Mouse (Mus musculus): Measurements from ENCODE around the gene Tmbim4. TPM values are rescaled to one million over a fixed set of nuclear protein-coding genes. Genes with fewer than 3 reads are reported as not detected.
"Not testable (repeated sequence)": the region's sequence is repeated elsewhere in the genome, so short reads cannot be mapped to it uniquely, and the experiment has no call there.

Tmbim4 gene
- polyA plus RNA-seq, 1 experiment from 2014 or later, result 114 TPM

DNA sequence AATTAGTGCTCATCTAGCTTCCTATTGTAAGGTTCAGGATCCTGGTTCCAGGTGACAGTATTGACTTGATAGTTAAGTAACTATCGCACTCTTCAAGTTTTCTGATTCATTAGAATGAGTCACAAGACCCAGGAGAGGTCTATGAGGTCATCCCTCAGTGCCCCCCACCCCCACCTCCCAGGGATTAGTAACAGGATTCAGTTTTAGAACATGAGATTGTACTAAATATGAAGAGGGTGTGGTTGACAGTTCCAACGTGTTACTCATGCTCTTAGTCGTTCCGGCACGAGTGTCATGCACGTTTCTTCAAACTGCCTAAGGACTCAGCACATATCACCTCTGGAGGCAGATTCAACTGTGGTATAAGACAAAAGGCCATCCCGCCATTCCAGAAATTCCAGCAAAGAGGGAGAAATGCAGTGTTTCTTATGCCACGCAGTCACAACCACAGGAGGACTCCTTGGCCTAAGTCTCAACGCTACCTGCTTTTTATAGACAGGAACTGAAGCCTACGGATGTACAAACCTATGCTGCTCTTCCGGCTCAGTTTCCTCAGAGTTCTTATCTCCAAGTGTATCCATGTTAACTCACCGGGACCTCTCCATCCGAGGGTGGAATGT lies 3.3 kb downstream of the Tmbim4 start:
- H3K36me3 ChIP-seq (ENCODE audit: control insufficient read depth, insufficient read depth, low read length), result no peaks in the 10 kb centered on the region
- H3K27me3 ChIP-seq (ENCODE audit: control insufficient read depth, insufficient read depth, low read length), result peaks cover 12% of the 10 kb centered on the region
- H3K4me3 ChIP-seq (ENCODE audit: low read depth, low read length), result no peak overlapping the region
- no peaks in the 10 kb centered on the region for H3K4me1 ChIP-seq (ENCODE audit: control insufficient read depth, insufficient read depth, low read length)
- H3K4me2 ChIP-seq, result no peak overlapping the region
- H3K27ac ChIP-seq (ENCODE audit: low read depth, low read length), result no peak overlapping the region
- no peak overlapping the region for H3K9ac ChIP-seq (ENCODE audit: low read depth, low read length)
- 66% methylated on average over 13 of the region's 13 CpGs for WGBS (ENCODE audit: insufficient replicate concordance)
- ATAC-seq (replicated peaks; ENCODE audit: insufficient number of reproducible peaks, low FRiP score, low TSS enrichment), result no peak
- H3K9me3 ChIP-seq (replicated peaks; ENCODE audit: control insufficient read depth, low read length), result no peaks in the 10 kb centered on the region

DNA sequence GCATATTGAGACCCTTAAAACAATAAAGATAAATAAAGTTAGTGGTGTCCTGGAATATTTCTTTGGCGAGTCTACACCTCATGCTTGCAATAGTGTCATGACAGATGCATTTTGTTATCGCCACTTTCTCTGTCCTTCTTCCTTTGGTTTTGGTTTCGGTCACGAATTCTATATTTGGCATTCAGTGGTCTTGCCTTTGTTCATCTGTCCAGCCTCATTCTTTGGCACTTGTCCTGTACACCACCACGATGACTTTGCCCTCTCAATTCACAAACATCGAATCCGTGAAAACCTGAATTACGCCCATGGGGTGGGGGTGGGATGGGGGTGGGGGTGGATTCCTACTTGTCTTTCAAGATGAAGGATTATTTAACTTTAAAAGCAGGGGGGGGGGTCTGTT lies 6.6 kb downstream of the Tmbim4 start:
- 80% methylated on average over 8 of the region's 8 CpGs for WGBS (ENCODE audit: insufficient replicate concordance)
- no peak for ATAC-seq (replicated peaks; ENCODE audit: insufficient number of reproducible peaks, low FRiP score, low TSS enrichment)
- no peak overlapping the region for H3K27ac ChIP-seq (ENCODE audit: low read depth, low read length)
- no peak overlapping the region for H3K4me2 ChIP-seq
- H3K9ac ChIP-seq (ENCODE audit: low read depth, low read length), result no peak overlapping the region
- no peak overlapping the region for H3K4me3 ChIP-seq (ENCODE audit: low read depth, low read length)
- no peaks in the 10 kb centered on the region for H3K36me3 ChIP-seq (ENCODE audit: control insufficient read depth, insufficient read depth, low read length)
- H3K9me3 ChIP-seq (replicated peaks; ENCODE audit: control insufficient read depth, low read length), result no peaks in the 10 kb centered on the region
- no peaks in the 10 kb centered on the region for H3K4me1 ChIP-seq (ENCODE audit: control insufficient read depth, insufficient read depth, low read length)
- H3K27me3 ChIP-seq (ENCODE audit: control insufficient read depth, insufficient read depth, low read length), result 0 out of 2 replicates have a peak, but pooled peaks cover 4% of the 10 kb centered on the region

DNA sequence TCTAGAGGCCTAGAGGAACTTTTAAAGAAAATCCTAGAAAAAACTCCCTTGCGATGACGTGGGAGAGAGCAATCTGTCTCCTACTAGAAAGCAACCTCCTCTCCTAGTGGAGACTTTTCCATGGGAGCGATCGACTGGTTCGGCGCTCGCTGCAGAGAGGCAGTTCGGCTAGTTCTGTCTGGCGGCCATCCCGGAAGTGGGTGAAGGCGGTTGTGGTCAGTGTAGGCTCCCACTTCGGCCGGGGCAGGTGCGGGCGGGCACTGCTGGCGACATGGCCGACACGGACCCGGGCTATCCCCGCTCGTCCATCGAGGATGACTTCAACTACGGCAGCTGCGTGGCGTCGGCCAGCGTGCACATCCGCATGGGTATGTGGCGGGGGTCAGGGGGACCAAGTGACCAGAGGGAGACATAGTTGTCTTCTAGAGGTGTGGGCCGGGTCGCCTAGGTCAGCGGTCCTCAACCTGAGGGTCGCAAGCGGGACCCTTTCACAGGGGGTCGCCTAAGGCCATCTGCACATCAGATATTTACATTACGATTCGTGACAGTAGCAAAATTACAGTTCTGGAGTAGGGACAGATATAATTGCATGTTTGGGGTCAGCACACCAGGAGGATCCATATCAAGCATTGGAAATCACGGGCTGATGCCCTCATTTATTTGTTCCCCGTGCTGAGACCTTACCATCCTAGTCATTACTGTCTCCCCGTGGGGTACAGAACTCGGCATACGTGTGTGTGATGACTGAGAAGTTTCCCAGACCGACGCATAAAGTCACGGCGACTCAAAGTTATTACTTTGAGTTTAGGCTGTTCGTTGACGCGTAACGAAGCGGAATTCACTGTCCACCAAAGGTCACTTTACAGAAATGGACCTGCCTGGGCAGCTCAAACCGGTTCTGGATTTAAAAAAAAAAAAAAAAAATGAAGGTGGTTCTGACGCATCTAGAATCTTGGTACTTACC lies 7.5 kb downstream of the Tmbim4 start:
- Histone ChIP-seq H3K27ac (ENCODE audit: low read depth, low read length) (no peak overlapping the region), H3K27me3 (ENCODE audit: control insufficient read depth, insufficient read depth, low read length) (0 out of 2 replicates have a peak, but pooled peaks cover 4% of the 10 kb centered on the region), H3K4me2 (peak overlapping the region; percentile 73), H3K4me3 (ENCODE audit: low read depth, low read length) (peak overlapping the region; percentile 87), H3K36me3 (ENCODE audit: control insufficient read depth, insufficient read depth, low read length) (no peaks in the 10 kb centered on the region), H3K4me1 (ENCODE audit: control insufficient read depth, insufficient read depth, low read length) (no peaks in the 10 kb centered on the region), H3K9ac (ENCODE audit: low read depth, low read length) (peak overlapping the region; percentile 80), H3K9me3 (replicated peaks; ENCODE audit: control insufficient read depth, low read length) (no peaks in the 10 kb centered on the region)
- 5% methylated on average over 53 of the region's 53 CpGs for WGBS (ENCODE audit: insufficient replicate concordance)
- ATAC-seq (replicated peaks; ENCODE audit: insufficient number of reproducible peaks, low FRiP score, low TSS enrichment), result peak; percentile 85

DNA sequence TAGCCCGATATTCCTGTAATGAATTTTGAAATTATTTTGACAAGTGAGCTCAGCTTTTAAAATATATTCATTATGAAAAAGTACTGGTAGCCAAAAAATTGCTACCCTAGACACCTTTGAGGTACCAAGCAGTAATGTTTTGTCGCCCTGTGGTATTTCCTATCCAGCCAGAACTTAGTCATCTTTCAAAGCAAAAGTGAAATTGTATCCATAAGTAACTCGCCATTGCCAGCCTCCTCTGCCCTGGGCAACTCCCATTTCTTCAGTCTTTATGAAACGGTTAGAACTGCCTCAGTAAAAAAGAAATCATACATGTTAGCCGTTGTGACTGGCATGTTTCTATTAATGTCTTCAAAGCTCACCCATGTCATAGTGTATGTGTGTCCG lies 8.1 kb downstream of the Tmbim4 start:
- 0 out of 2 replicates have a peak, but pooled peaks cover 4% of the 10 kb centered on the region for H3K27me3 ChIP-seq (ENCODE audit: control insufficient read depth, insufficient read depth, low read length)
- WGBS (ENCODE audit: insufficient replicate concordance), result 72% methylated on average over 6 of the region's 6 CpGs
- no peak for ATAC-seq (replicated peaks; ENCODE audit: insufficient number of reproducible peaks, low FRiP score, low TSS enrichment)
- no peaks in the 10 kb centered on the region for H3K4me1 ChIP-seq (ENCODE audit: control insufficient read depth, insufficient read depth, low read length)
- peak overlapping the region; percentile 73 for H3K4me2 ChIP-seq
- H3K27ac ChIP-seq (ENCODE audit: low read depth, low read length), result no peak overlapping the region
- no peaks in the 10 kb centered on the region for H3K36me3 ChIP-seq (ENCODE audit: control insufficient read depth, insufficient read depth, low read length)
- no peak overlapping the region for H3K9ac ChIP-seq (ENCODE audit: low read depth, low read length)
- peak overlapping the region; percentile 87 for H3K4me3 ChIP-seq (ENCODE audit: low read depth, low read length)
- H3K9me3 ChIP-seq (replicated peaks; ENCODE audit: control insufficient read depth, low read length), result no peaks in the 10 kb centered on the region

DNA sequence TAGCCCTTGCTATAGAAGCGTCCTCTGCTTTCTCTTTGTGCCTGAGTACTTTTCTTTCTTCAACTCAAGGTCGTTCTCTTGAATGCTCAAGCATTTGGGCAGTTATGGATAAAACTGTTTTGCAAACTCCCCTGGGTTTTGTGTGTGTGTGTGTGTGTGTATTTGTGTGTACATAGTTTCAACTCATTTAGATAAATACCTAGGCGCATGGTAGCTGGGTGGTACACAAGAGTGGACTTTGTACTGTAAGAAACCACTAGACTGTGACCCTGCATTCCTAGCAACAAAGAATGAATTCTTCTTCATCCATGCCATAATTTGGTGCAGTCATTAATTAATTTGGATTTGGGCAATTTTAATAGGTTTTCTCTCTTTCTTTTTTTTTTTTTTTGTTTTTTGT lies 8.7 kb downstream of the Tmbim4 start:
- no peak overlapping the region for H3K4me3 ChIP-seq (ENCODE audit: low read depth, low read length)
- no peaks in the 10 kb centered on the region for H3K4me1 ChIP-seq (ENCODE audit: control insufficient read depth, insufficient read depth, low read length)
- 0 out of 2 replicates have a peak, but pooled peaks cover 4% of the 10 kb centered on the region for H3K27me3 ChIP-seq (ENCODE audit: control insufficient read depth, insufficient read depth, low read length)
- H3K9me3 ChIP-seq (replicated peaks; ENCODE audit: control insufficient read depth, low read length), result no peaks in the 10 kb centered on the region
- peak overlapping the region; percentile 73; the same call in 1 of the 2 replicates for H3K4me2 ChIP-seq
- H3K36me3 ChIP-seq (ENCODE audit: control insufficient read depth, insufficient read depth, low read length), result no peaks in the 10 kb centered on the region
- no peak for ATAC-seq (replicated peaks; ENCODE audit: insufficient number of reproducible peaks, low FRiP score, low TSS enrichment)
- no peak overlapping the region for H3K27ac ChIP-seq (ENCODE audit: low read depth, low read length)
- no peak overlapping the region for H3K9ac ChIP-seq (ENCODE audit: low read depth, low read length)
- 93% methylated on average over 3 of the region's 3 CpGs for WGBS (ENCODE audit: insufficient replicate concordance)

- 79% methylated on average over 1 of the region's 1 CpGs for whole genome bisulfite sequencing (ENCODE audit: insufficient replicate concordance)
- not testable (repeated sequence) for H3K9ac ChIP-seq (ENCODE audit: low read depth, low read length); H3K4me3 ChIP-seq (ENCODE audit: low read depth, low read length); ATAC-seq (replicated peaks; ENCODE audit: insufficient number of reproducible peaks, low FRiP score, low TSS enrichment); H3K36me3 ChIP-seq (ENCODE audit: control insufficient read depth, insufficient read depth, low read length); H3K27ac ChIP-seq (ENCODE audit: low read depth, low read length); H3K9me3 ChIP-seq (replicated peaks; ENCODE audit: control insufficient read depth, low read length); H3K4me2 ChIP-seq; H3K27me3 ChIP-seq (ENCODE audit: control insufficient read depth, insufficient read depth, low read length); H3K4me1 ChIP-seq (ENCODE audit: control insufficient read depth, insufficient read depth, low read length)
Measured at GRCm38 (mm10) chr10:120217099-120217498, 15.7 kb downstream of the Tmbim4 start.

GRCm38 (mm10) chr10:120218996-120219395 lies 17.6 kb downstream of the Tmbim4 start:
- no peak for ATAC-seq (replicated peaks; ENCODE audit: insufficient number of reproducible peaks, low FRiP score, low TSS enrichment)
- no peak overlapping the region for H3K4me3 ChIP-seq (ENCODE audit: low read depth, low read length)
- H3K9ac ChIP-seq (ENCODE audit: low read depth, low read length), result no peak overlapping the region
- H3K27ac ChIP-seq (ENCODE audit: low read depth, low read length), result no peak overlapping the region
- 0 out of 2 replicates have a peak, but pooled peaks cover 2% of the 10 kb centered on the region for H3K36me3 ChIP-seq (ENCODE audit: control insufficient read depth, insufficient read depth, low read length)
- H3K4me1 ChIP-seq (ENCODE audit: control insufficient read depth, insufficient read depth, low read length), result no peaks in the 10 kb centered on the region
- H3K4me2 ChIP-seq, result no peak overlapping the region
- H3K27me3 ChIP-seq (ENCODE audit: control insufficient read depth, insufficient read depth, low read length), result no peaks in the 10 kb centered on the region
- no peaks in the 10 kb centered on the region for H3K9me3 ChIP-seq (replicated peaks; ENCODE audit: control insufficient read depth, low read length)
- 92% methylated on average over 10 of the region's 10 CpGs for WGBS (ENCODE audit: insufficient replicate concordance)

GRCm38 (mm10) chr10:120219578-120220359 lies 18.4 kb downstream of the Tmbim4 start:
- Histone ChIP-seq H3K36me3 (ENCODE audit: control insufficient read depth, insufficient read depth, low read length) (0 out of 2 replicates have a peak, but pooled peaks cover 2% of the 10 kb centered on the region), H3K4me3 (ENCODE audit: low read depth, low read length) (no peak overlapping the region), H3K27ac (ENCODE audit: low read depth, low read length) (no peak overlapping the region), H3K27me3 (ENCODE audit: control insufficient read depth, insufficient read depth, low read length) (no peaks in the 10 kb centered on the region), H3K9ac (ENCODE audit: low read depth, low read length) (no peak overlapping the region), H3K4me1 (ENCODE audit: control insufficient read depth, insufficient read depth, low read length) (no peaks in the 10 kb centered on the region), H3K9me3 (replicated peaks; ENCODE audit: control insufficient read depth, low read length) (no peaks in the 10 kb centered on the region), H3K4me2 (no peak overlapping the region)
- no peak for ATAC-seq (replicated peaks; ENCODE audit: insufficient number of reproducible peaks, low FRiP score, low TSS enrichment)
- WGBS (ENCODE audit: insufficient replicate concordance), result 77% methylated on average over 14 of the region's 14 CpGs
